Mouse (Mus musculus) C2C12 (cell line): ENCODE data around the gene Gm21985. TPM values are rescaled to one million over a fixed set of nuclear protein-coding genes. Genes with fewer than 3 reads are reported as not detected.
"Not testable (repeated sequence)": the region's sequence is repeated elsewhere in the genome, so short reads cannot be mapped to it uniquely, and the experiment has no call there.

ENCODE experiments used
- H3K27me3 ChIP-seq: one replicate; pipeline ENCODE4 v1.6.1; 2011; ENCODE audit not compliant: control insufficient read depth, insufficient read depth, insufficient read length
- H3K36me3 ChIP-seq: one replicate; pipeline ENCODE4 v1.6.1; 2011; ENCODE audit not compliant: control insufficient read depth, insufficient read depth
- H3K4me3 ChIP-seq: one replicate; pipeline ENCODE4 v1.5.1; 2011; ENCODE audit warnings: mild to moderate bottlenecking, control low read depth; ENCODE audit not compliant: poor library complexity, insufficient read depth, severe bottlenecking
- H3K79me2 ChIP-seq: one replicate; pipeline ENCODE4 v1.6.1; 2011; ENCODE audit not compliant: control insufficient read depth, insufficient read depth
- H3K79me3 ChIP-seq: one replicate; pipeline ENCODE4 v1.6.1; 2011; ENCODE audit warnings: low read depth, control low read depth
- H3ac ChIP-seq: one replicate; pipeline ENCODE3; 2011; ENCODE audit warnings: low read depth; ENCODE audit not compliant: control insufficient read depth, insufficient read length
- CEBPB ChIP-seq: IDR thresholded peaks from one replicate; pipeline ENCODE4 v1.6.1; 2011; ENCODE audit warnings: low read depth, mild to moderate bottlenecking, control low read depth, moderate library complexity
- CTCF ChIP-seq: IDR thresholded peaks from one replicate; pipeline ENCODE4 v1.5.1; 2011; ENCODE audit not compliant: control insufficient read depth, insufficient read depth, insufficient read length
- FOSL1 ChIP-seq: IDR thresholded peaks from one replicate; pipeline ENCODE4 v1.8.0; 2011; ENCODE audit warnings: mild to moderate bottlenecking, low read length; ENCODE audit not compliant: poor library complexity, insufficient read depth, severe bottlenecking
- MAX ChIP-seq: IDR thresholded peaks from one replicate; pipeline ENCODE4 v1.6.1; 2011; ENCODE audit warnings: mild to moderate bottlenecking, control low read depth
- MYOD1 ChIP-seq: IDR thresholded peaks from one replicate; pipeline ENCODE4 v1.6.1; 2011; ENCODE audit warnings: low read depth; ENCODE audit not compliant: control insufficient read depth, insufficient read length
- MYOG ChIP-seq: IDR thresholded peaks from one replicate; pipeline ENCODE4 v1.6.1; 2011; ENCODE audit not compliant: control insufficient read depth, insufficient read length; ENCODE audit errors: extremely low read depth
- USF1 ChIP-seq: IDR thresholded peaks from one replicate; pipeline ENCODE4 v1.6.1; 2011; ENCODE audit warnings: low read depth, mild to moderate bottlenecking, control low read depth, moderate library complexity
- polyA plus RNA-seq: library from polyadenylated mRNA; unstranded; fragments of >200 nt; fragmentation: generic; extraction: Trizol; gene quantifications from one replicate; pipeline ENCODE4 v1.2.1, GENCODE M21; 2012; ENCODE audit warnings: missing spikeins

Gene Gm21985
- polyA plus RNA-seq, 1 experiment: not detected

DNA sequence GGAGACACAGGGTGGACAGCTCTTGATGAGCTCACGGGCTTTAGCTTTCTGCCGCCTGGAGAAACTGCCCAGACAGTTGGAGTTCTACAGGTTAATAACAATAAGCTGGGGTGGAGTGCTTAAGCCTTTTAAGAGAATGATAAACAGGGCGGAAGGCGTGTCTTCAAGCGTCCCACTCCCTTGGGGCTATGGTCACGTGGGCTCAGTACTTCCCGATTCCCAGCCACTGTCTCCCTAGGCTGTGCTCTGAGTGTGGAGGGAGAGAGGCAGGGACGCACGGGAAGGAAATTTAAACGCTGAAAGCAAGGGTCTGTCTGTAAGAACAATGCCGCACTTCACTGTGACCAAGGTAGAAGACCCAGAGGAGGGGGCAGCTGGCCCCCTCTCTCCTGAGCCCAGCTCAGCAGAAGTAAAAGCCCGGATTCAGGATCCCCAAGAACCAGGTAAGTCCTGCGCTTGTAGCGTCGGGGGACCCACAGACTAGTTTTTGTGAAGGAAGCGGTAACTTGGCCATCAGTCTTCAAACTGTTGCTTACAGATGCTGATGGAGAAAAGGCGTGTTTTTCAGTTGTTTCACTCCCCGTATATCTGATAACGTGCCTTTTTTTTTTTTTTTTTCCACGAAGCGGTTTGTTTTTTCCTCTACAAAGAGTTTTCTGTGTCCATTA, 18.4 kb downstream of the Gm21985 start:
- TF ChIP-seq FOSL1: no peak
- TF ChIP-seq USF1: peak; percentile 97
- Histone ChIP-seq H3K79me3 (no peaks in the 10 kb centered on the region), H3K27me3 (no peaks in the 10 kb centered on the region), H3ac (peak overlapping the region; percentile 40), H3K4me3 (peak overlapping the region; percentile 28), H3K36me3 (no peaks in the 10 kb centered on the region), H3K79me2 (no peaks in the 10 kb centered on the region)

- H3K36me3 ChIP-seq: no peaks in the 10 kb centered on the region
- H3K27me3 ChIP-seq: no peaks in the 10 kb centered on the region
- H3K79me3 ChIP-seq: no peaks in the 10 kb centered on the region
- TF ChIP-seq USF1: no peak
- TF ChIP-seq MYOG: no peak
- no peak for TF ChIP-seq MYOD1
- TF ChIP-seq CEBPB: no peak
- TF ChIP-seq MAX: no peak
- no peak for TF ChIP-seq CTCF
- TF ChIP-seq FOSL1: no peak
- no peak overlapping the region for H3ac ChIP-seq
- no peaks in the 10 kb centered on the region for H3K79me2 ChIP-seq
- peak overlapping the region; percentile 28 for H3K4me3 ChIP-seq
These were observed 18.9 kb downstream of the Gm21985 start for GRCm38 (mm10) chr2:112285031-112285390.

DNA sequence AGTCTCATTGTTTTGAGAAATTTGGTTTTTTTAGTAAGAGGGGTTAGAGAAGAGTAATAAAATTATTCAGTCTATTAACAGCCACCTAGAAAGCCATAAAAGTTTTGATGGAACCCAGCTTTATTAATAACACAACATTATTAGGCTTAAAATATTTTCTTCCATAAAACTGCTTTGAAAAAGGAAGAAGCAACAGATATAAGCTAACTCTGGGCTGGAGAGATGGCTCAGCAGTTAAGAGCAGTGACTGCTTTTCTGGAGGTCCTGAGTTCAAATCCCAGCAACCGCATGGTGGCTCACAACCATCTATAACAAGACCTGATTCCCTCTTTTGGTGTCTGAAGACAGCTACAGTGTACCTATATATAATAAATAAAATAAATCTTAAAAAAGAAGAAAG, 19.9 kb downstream of the Gm21985 start:
- H3ac ChIP-seq, H3K27me3 ChIP-seq: not testable (repeated sequence)

GRCm38 (mm10) chr2:112287059-112287458, 20.9 kb downstream of the Gm21985 start:
- no peak for TF ChIP-seq MAX
- no peak for TF ChIP-seq USF1
- TF ChIP-seq MYOG: no peak
- no peak for TF ChIP-seq CEBPB
- no peak for TF ChIP-seq FOSL1
- TF ChIP-seq MYOD1: no peak
- no peak for TF ChIP-seq CTCF
- no peaks in the 10 kb centered on the region for H3K27me3 ChIP-seq
- H3K4me3 ChIP-seq: no peak overlapping the region
- H3K36me3 ChIP-seq: no peaks in the 10 kb centered on the region
- H3K79me3 ChIP-seq: no peaks in the 10 kb centered on the region
- no peaks in the 10 kb centered on the region for H3K79me2 ChIP-seq
- no peak overlapping the region for H3ac ChIP-seq

More for the DNA sequence above, 19.9 kb downstream of the Gm21985 start:
- H3K79me2 ChIP-seq, H3K36me3 ChIP-seq, H3K4me3 ChIP-seq, H3K79me3 ChIP-seq: not testable (repeated sequence)

GRCm38 (mm10) chr2:112289507-112289906, 23.4 kb downstream of the Gm21985 start:
- no peaks in the 10 kb centered on the region for H3K36me3 ChIP-seq
- H3ac ChIP-seq: no peak overlapping the region
- no peak overlapping the region for H3K4me3 ChIP-seq
- no peaks in the 10 kb centered on the region for H3K27me3 ChIP-seq
- TF ChIP-seq CEBPB: no peak
- no peak for TF ChIP-seq CTCF
- TF ChIP-seq USF1: no peak
- TF ChIP-seq MYOD1: no peak
- TF ChIP-seq MYOG: no peak
- TF ChIP-seq MAX: no peak
- TF ChIP-seq FOSL1: no peak
- H3K79me2 ChIP-seq: no peaks in the 10 kb centered on the region
- no peaks in the 10 kb centered on the region for H3K79me3 ChIP-seq

GRCm38 (mm10) chr2:112292823-112293222, 26.7 kb downstream of the Gm21985 start:
- Histone ChIP-seq H3K79me3 (no peaks in the 10 kb centered on the region), H3K27me3 (no peaks in the 10 kb centered on the region), H3K36me3 (no peaks in the 10 kb centered on the region), H3K79me2 (no peaks in the 10 kb centered on the region), H3K4me3 (no peak overlapping the region), H3ac (no peak overlapping the region)
- TF ChIP-seq CTCF (no peak), MYOG (no peak), MAX (no peak), FOSL1 (no peak), USF1 (no peak), MYOD1 (no peak), CEBPB (no peak)
